Mouse (Mus musculus): ENCODE measurements at regions not wholly inside any gene's neighbourhood (a gene's known extent, or its start where the extent isn't known, plus 50 kb on each side); places are given as distances from the start of the nearest gene placed in this dataset.
A peak's percentile ranks its signal among the peaks of the same experiment; 100 is the strongest.

DNA sequence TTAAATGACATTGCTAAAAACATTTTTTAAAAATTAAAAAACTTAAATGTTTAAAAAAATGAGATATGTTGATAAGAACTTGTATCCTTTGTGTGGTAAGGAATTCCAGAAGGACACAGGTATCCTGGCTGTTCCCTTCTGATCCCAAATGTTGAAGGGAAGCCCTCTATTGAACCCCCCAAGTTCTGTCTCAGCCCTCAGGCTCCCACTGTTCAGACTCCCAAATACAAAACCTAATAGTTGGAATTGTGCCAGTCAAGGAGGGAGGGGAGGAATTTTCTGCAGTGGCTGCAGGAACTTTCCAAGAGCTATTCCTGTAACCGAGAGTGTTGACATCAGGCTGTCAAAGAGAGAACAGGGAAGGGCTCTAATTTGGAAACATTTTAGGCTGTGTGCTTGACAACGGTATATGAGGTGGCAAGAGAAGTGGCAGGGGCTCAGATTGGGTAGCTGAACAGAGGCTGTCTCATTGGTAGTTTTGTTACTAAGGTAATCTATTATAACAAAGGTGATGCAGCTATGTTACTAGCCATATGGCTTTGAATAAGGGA lies 843.8 kb upstream of the A1bg start:
- no peak for DNase-seq

DNA sequence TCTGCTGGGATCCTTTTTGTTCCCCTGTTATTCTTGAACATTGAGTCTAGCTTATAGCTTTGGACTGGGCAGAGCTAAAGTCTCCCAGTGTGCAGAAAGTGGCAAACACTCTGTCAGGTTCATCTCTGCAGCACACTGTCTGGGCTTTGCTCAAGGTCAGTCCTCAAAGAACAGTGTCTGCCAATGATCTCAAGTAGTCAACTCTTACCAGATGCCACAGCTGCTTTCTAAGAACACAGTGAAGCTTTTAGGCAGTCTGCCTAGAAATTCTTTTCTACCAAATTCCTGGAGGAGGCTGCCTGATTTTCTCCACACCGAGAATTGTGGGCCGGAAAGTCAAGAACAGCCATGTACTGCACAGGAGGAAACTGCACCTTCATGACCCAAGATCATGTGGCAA lies 831.0 kb upstream of the A1bg start:
- DNase-seq: no peak

DNA sequence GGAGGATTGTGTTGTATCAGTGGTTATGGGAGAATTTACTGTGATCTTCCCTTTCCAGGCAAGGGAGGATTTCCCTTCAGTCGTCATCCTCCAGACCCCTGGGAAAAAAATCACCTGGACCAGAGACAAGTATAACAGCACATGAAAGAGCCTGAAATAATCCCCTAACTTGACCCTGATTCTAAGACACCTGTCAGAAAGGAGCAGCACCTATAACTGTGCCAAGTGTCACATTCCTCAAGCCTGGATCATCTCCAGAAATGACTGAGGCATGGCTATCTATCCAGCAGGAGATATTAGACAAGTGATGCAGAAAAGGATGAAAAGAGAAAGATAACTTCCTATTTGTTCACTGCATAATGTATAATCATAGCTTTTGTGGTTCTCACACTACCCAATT lies 800.9 kb upstream of the A1bg start:
- DNase-seq: no peak

DNA sequence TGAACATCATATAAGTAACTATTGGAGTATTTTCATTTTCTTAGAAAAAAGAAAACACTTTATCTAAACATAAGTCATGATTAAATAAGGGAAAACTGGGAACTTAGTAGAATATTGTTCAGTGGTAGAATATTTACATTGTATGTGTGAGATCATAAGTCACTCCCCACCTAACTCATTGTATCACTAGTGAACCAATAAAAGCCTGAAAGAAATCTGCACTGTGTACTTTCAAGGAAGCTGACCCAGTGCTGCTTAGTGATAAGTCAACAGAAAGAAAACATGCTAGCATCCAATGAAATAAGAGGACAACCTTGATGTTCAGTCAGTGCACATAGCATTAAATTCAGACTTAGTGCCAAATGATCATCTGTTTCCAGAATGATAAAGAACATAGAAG lies 795.7 kb upstream of the A1bg start:
- no peak for DNase-seq

DNA sequence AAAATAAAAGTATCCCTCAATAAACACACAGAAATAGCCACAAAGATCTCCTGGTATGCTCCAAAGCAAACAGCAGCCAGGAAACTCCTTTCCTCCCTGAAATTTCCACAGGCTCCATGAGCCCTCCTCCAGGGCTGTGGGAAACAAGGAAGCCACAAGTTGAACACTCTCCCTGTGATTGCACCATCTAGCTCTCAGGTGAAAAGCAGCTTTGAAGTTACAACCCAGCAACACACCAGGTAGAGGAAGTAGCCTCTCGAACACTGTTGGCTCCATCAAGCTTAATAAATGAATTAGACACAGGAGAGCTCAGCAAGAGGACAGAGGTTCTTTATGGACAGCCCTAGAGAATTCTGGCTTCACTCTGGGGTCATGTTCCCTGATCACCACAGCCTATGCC lies 794.4 kb upstream of the A1bg start:
- DNase-seq: no peak

DNA sequence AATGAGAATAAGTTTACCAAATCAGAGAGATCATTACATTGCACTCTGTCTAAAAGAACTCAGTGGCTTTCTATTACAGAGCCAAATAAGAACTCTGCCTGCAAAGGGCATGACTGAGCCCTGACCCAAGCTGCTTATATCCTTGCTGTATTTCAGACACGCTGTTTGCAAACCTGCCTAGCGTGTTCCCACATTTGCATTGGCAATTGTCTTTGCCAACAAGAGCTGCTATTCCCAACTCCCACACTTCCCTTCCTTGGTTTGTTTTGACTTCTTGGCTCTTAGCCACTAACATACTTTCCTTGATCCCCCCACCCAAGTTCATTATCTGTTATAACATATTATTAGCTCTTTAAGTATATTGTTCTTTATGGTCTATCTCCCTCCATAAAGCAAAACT lies 791.1 kb upstream of the A1bg start:
- DNase-seq: no peak

DNA sequence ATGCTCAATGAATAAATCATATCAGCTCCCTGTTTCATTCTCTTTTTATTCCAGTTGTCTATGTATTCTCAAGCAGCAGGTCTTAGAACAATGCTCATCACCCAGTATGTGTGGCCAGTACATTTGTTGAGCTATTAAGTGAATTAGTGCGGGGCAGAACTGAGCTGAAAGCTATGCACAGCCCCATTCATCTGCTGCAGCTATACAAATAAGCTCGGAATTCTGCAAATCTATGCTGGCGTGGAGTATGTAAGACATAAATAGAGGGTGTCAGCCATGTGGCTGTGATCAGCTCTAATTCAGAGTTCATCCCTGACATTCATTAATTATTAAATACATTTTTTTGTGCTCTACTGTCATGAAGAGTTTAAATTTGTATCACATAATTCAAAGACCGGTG lies 786.1 kb upstream of the A1bg start:
- DNase-seq: no peak

DNA sequence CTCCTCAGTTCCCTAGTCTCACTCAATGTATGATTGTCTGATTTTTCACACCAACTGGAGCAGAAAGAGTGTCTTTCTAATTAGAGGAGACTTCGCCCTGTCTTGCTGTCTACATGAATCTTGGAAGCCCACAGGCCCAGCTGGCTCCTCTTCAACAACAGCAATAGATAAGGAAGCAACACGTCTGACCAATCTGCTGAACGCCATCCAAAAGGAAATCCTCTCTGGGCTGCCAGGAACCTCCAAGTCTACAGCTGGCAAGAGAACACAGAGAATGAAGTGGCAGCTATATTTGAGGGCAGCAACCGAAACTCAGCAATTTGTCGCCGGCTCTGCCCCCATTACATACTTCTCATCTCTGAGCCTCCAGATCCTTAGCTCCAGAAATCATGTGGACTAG lies 785.1 kb upstream of the A1bg start:
- DNase-seq: peak; percentile 50 to 52

DNA sequence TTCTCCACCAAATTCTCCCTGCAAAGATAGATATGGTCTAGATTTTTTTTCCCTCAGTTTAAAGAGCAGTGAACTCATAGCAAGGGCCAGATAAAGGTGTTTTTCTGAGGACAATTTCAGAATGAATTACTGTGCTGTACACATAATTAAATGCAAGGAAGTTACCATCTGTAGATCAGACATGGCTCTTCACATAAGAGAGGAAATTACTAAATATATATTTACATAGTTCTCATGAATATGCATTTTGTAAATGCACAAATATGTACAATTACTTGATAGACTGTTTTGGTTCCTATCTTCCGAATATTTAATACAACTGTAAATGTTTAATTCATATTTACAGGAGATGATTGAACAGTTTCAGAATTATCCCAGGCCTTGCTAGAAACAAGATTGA lies 769.9 kb upstream of the A1bg start:
- DNase-seq: no peak

DNA sequence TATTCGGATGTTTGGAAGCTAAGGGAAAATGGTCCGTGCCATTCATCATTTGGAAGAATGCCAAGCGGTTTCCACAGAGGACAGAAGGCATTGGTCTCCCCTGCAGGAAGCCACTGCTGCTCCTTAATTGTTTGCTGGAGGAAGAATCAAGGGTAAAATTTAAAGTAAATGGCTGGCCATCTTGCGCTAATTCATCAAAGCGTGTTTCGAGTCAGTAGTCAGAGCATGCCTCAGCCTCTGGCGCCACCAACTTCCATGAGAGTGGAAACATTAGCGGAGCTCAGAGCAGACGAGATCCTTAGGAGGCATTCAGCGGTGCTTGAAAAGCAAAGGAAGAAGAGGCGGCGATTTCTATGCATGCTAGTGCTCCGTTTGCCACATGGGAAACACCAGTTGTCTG lies 767.6 kb upstream of the A1bg start:
- no peak for DNase-seq

DNA sequence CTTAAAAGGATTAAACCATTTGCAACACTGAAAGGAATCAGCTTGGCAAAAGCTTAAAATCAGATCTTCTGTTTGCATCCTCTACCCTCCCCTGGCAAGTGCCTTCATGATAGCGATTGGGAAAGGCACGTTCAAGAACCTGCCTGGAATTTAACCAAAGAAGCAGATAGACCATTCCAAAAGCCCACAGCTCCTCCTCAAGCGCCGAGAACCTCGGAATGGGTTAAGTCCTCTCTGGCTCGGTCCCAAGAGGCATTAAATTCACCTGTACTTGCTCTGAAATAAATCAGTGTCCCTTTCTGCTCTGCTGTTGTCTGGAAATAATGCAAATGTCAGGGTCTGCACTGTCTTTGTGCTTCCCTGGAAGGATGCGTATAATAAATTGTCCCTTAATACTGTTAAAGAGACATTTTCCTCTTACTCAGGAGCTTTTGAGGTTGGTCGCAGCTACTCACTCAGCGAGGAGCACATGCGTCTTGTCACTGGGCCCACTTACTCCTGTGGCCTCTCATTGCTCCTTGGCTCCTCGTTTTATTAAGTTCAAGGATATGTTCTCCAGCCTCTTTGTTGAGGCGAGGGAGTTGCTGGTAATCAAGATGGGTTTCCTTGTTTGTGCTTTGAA lies 767.1 kb upstream of the A1bg start:
- DNase-seq: no peak

DNA sequence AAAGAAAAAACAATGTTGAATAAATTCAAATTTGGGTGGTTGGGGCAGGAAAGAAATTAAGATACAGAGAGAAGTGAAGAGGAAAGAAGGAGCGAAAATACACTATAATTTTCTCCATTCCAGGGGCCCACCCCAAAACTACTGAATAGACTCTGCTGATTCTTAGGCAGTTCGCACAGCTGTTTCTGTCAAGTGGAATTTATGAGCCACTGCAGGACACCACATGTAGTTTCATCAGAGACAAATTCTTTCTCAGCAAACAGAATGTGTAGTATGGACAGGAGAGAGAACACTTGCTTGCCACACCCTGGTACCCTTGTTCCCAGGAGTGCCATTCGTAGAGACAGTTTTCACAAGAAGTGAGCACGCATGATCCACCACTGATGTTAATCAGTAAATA lies 760.2 kb upstream of the A1bg start:
- DNase-seq: no peak

DNA sequence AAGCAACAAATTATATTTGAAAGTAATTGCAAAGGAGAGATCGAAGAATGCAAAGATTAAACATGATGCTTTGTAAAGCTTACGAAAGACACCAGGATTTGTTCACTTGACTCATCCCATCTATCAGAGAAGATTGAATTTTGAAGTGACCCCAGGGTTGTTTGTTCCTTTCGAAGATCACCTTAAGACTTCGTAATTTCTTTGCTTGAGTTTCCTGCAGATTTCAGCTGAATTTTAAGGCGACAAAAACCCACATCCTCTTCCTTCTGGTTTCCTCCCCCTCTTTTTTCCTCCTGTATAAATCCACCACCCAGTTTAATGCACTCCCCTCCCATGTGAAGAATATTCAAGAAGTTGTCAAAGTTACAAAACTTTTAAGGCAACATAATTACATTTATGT lies 747.7 kb upstream of the A1bg start:
- DNase-seq: no peak

DNA sequence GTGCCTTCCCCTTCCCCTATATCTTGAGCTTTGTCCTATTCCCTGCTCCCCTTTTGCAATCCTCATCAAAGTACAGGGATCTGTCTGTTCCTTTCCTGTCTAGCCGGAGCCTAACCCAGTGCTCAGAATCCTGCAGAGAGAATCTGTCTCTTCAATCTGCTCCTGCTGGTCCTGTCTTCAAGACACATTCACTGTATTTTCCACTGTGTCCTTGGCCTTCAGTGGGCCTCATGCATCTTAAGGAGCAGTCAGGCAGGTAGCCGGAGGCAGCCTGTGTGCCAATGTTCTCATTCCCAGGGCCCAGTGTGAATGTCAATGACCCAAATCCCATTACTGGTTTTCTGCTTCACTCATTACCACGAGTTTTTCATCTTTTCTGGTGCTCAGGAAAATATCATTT lies 737.8 kb upstream of the A1bg start:
- DNase-seq: peak in 1 of 2 experiments; percentile 43

DNA sequence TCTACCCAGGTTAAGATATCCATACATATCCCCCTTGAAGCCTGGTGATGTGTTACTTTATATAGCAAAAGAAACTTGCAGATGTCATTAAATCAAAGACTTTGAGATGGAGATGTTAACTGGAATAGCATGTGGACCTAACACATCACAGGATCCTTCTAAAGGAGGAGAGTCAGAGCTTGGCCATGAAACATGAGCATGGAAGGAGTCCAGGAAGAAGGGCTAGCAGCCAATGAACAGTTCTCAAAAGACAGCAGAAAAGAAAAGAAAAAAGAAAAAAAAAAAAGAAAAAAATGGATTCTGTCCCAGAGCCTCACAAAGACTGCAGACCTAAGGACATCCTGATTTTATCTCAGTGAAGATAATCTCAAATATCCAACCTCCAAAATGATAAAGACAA lies 734.1 kb upstream of the A1bg start:
- DNase-seq: no peak

DNA sequence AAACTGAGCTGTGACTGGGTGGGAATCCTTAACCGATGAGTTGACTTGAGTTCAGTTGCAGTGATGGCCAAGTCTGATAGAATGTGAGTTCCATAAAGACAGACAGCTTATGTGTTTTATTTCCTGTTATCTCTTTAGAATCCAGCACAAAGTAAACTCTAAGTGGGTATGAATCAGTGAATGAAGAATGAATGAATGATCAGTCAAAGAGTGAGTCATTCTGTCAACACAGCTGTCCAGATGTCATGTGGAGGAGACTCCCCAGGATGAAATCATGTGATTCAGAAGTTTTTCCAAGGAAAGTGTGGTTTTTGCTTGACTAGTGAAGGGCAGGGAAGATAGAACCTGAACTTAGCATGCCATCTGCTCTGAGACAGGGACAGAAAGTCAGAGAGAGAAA lies 732.0 kb upstream of the A1bg start:
- no peak for DNase-seq

DNA sequence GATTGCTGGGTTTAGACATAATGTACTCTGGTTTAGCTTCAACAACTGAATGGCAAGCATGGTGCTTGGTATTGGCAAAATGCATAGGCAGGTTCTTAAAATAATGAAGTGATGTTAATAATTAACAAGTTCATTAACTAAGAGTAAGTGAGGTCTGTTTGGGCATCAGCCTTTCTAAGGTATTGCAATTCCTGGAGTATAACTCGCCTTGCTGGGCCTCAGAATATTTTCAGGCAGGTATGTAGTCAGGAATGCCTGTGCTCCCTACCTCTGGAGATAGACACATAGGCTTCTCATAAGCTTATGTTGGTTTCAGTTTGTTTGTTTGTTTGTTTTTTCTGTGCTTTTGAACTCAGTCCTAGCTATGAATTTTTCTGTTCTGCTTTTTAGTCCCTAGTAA lies 731.0 kb upstream of the A1bg start:
- DNase-seq: no peak

DNA sequence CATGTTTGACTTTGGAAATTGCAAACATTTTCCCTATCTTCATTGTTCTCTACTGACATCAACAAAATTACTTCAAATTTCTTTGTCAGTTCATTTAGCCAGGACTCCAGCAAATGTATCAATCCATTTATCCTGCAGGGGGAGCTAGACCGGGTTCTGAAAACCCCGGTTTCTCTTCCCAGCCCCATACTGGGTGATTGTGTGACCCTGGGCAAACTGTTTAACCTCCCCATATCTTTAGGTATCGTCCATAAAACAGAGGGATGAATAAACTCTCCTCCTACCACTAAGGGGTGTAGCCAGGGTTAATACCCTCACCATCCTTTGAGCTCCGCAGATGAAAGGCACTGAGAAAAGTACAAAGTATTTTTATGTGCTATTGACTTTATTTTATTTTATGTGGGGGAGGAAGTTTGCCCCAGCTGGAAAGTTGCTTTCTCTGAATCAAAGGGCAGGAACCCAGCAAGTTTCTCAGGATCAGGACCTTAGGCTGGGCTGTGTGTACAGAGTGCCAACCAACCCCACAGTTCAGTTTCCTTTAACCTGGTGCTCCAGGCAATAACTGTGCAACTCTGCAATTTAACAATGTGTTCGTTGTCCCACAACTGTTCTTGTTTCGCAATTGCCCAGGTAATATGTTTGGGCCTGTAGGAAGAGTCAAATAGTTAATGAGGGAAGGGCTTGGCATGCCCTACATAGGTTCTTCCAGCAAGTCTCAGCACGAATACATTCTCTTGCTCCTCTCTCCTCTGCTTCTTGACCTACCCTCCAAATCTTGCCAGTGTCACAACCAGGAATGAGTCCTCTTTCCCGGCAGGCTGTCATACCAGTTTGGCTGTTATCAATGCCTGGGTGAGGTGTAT lies 696.1 kb upstream of the A1bg start:
- no peak for DNase-seq

DNA sequence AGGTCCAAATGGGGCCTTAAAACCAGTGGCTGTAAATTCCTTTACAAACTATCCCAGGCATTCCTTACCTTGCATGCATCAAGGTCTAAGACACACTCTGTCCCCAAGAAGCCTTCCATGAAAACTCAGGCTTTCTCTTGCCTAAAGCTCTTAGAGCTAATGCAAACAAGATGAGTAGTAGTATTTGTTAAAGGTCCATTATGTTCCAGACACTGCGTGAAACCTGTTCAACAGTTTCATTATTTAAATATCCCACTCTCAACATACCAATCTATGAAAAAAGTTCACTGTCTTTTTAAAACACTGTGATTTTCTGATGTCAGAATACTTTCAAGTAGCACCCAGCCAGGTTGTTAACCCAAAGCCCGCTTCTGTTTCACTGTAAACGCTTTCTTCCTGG lies 687.9 kb upstream of the A1bg start:
- no peak for DNase-seq

DNA sequence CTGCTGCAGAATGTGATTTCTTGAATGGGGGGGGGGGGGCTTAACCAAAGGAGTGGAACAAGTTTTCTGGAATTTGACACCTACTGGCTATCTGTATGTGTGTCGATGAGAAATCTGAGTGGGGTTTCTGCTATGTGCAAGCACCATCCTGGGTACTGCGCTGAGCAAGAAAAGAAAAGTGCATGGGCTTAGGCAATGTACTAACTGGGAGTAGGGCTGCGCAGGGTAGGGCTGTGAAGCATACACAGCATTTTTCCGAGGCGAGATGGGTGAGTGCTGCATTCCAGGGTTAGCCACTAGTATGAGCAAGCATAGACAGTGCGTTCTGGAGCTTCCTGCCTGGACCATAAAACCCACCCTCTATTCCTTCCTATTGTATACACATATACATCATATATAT lies 686.8 kb upstream of the A1bg start:
- no peak for DNase-seq

DNA sequence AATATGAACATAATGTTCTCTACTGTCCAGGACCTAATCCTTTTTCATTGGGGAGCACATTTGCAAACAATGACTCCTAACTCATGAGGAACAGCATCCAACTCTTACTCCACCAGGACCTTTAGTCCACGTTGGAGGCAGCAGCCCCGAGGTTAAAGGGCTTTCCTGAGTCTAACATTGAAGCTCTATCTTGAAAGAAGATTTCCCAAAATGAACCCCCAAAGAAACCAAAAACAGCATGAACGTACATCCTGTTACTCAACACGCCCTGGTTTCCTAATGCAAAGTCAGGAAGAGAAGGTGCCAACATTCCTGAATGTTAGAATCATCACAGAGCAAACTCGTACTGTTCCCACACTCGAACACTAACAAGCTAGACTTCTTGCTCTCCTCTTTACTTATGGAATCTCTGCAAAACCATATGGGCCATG lies 685.5 kb upstream of the A1bg start:
- no peak for DNase-seq

DNA sequence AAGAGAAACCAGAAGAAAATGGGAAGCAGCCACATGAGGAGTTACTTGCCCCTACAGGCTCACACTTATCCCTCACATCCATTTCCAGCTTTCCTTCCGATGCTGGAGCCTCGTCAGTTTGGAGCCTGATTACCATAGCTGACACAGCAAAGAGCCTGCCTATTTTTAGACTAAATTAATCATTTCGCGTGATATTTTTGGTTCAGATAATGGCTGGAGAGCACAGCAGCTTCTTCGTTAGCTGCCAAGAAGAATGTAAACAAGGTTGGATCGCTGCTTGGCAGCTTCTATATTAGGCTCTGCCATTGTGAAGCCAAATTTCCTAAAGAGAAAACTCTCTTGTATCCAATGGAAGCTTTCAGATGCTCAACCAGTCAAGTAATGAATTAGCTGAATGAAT lies 676.9 kb upstream of the A1bg start:
- no peak for DNase-seq

DNA sequence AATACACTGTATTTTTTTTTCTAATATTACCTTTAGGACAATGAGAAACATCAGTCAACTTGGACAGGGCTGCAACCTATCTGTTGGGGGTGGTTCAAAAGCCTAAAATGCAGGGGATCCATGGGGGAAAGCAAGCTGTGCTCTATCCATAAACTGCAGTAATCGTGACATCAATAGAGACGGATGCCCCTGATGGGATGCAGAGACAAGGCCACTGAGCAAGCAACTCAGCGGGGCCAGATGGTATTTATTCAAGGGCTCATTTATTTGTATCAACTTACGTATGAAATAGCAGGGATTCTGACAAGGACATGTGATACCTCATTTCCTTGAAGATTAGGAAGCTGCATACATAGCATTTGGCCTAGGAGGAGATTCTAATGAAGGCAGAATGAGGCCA lies 673.5 kb upstream of the A1bg start:
- DNase-seq: no peak

DNA sequence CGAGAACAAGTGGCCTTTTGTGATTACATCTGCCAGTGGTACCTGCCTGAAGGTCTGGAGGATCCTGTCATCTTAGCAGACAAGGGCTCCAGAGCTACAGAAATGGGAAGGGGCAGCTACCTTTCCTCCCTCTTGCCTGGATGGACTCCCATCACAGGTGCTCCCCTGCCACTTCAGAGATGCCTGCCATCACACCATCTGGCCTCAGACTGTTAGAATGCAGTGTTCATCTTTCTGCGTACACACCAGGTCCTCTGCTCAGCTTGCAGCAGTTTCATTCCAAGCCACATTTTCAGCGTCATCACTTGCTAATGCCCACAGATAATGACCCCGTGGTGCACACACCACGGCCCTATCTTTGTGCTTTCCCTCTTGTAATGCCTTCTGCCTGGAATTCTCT lies 666.1 kb upstream of the A1bg start:
- no peak for DNase-seq

DNA sequence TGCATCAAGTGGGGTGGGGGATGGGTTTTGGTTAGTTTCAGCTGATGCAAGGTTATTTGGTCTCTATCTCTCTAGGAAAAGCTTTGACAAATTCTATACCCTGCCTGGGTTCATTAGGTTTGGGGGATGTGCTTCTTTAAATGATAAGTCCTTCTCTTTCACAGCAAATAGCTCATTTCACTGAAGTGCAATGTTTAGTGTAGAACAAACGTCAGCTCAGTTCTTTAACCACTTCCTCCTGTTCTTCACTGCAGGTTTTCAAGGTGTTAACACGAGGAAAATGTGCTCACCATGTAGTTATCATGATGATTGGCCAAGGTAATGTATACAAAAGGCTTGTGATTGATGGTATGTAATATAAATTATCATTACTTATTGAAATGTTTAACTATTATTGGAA lies 659.5 kb upstream of the A1bg start:
- no peak for DNase-seq

All from kidney, postnatal 25 days (tissue).